In the genomic region with DNA sequence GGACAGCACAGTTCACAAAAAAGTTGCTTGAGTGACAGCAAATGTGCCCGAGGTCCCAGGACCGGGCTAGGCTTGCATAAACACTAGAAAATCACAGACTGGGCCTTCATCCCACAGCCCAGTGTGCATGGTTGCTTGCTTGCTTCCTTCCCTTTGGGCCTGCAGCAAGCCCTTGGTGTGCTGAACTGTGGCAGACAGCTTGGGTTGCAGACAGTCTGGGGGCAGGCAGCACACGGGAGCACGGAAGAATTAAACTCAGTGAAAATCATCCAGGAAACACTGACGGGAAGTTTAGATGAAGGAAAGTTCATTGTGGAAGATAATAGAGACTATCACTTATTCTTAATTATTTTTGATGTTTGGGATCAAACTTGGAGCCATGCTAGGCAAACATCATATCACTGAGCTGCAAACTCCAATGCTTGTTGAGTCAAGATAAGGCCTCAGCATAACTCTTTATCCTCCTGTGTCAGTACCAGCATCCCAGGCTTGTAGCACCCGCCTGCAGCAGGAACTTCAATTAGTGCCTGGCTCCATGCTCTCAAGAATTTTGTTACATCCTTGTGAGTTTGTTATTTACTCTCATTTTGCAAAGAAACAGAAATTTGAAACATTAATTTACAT, we compare ENCODE assay signal across 10 mouse cellular contexts. TPM values are rescaled to one million over a fixed set of nuclear protein-coding genes. Genes with fewer than 3 reads are reported as not detected.
DNase-seq lines count a peak whose midpoint lies in the region; ATAC-seq and TF ChIP-seq lines count a peak whose summit lies in the region.
"Had no signal": no experiment of that assay in that cellular context is flagged by ENCODE, and none has a peak within 500 bp of the region (broad histone marks: within the 10 kb centered on the region; RNA-seq: fewer than 3 reads in every experiment).

No protein-coding gene starts in this region.

- peaks cover 44% of the 10 kb centered on the region for H3K4me1 ChIP-seq in kidney, postnatal 0 days (replicated peaks; ENCODE audit: insufficient read depth, low read length)
- peaks cover 22% of the 10 kb centered on the region for H3K4me1 ChIP-seq in embryonic fibroblast, embryonic 13.5 days (ENCODE audit: control insufficient read depth, insufficient read depth, low read length)
- peaks cover 31% of the 10 kb centered on the region for H3K4me1 ChIP-seq in intestine, embryonic 16.5 days (ENCODE audit: control insufficient read depth, insufficient read depth, low read length)

- H3K27ac ChIP-seq in kidney, postnatal 0 days, result peak overlapping the region; percentile 94
- H3K27ac ChIP-seq in embryonic fibroblast, embryonic 13.5 days (ENCODE audit: insufficient read depth, low read length), result peak overlapping the region; percentile 91
- H3K27ac ChIP-seq in intestine, embryonic 16.5 days (ENCODE audit: low read length), result peak overlapping the region; percentile 66

- no peaks in the 10 kb centered on the region for H3K9me3 ChIP-seq in kidney, postnatal 0 days (replicated peaks; ENCODE audit: low read length)
- no peaks in the 10 kb centered on the region for H3K9me3 ChIP-seq in intestine, embryonic 16.5 days (ENCODE audit: control insufficient read depth, low read length)

- H3ac ChIP-seq in myocyte (ENCODE audit: control insufficient read depth, insufficient read length), result no peak overlapping the region

- H3K79me2 ChIP-seq in myocyte (ENCODE audit: control insufficient read depth, insufficient read depth), result no peaks in the 10 kb centered on the region

- peak overlapping the region; percentile 29; the same call in 1 of the 2 replicates for H3K9ac ChIP-seq in kidney, postnatal 0 days (ENCODE audit: low read depth, low read length)
- H3K9ac ChIP-seq in intestine, embryonic 16.5 days (ENCODE audit: low read depth, low read length), result 0 out of 2 replicates have a peak overlapping the region, but pooled peaks have one; percentile 33

- H3K4me3 ChIP-seq in kidney, postnatal 0 days (replicated peaks; ENCODE audit: low read depth, low read length), result no peak overlapping the region
- no peak overlapping the region for H3K4me3 ChIP-seq in embryonic fibroblast, embryonic 13.5 days (ENCODE audit: insufficient read depth, low read length)
- no peak overlapping the region for H3K4me3 ChIP-seq in intestine, embryonic 16.5 days (ENCODE audit: low read length)
- H3K4me3 ChIP-seq in myocyte, result no peak overlapping the region

- DNase-seq in kidney, postnatal 0 days (ENCODE audit: low spot score), result no peak
- no peak for DNase-seq in kidney, adult 18-20 months
- DNase-seq in spleen, postnatal 10 days (ENCODE audit: low spot score in 2 of 2), result no peak
- no peak for DNase-seq in spleen, postnatal 36 days (ENCODE audit: low spot score in 2 of 2)
- no peak for DNase-seq in adrenal gland, postnatal 14 days
- DNase-seq: cerebellum, postnatal 25 days had no signal

- no peak overlapping the region for H3K4me2 ChIP-seq in kidney, postnatal 0 days (ENCODE audit: low read length)
- no peak overlapping the region for H3K4me2 ChIP-seq in intestine, embryonic 16.5 days (ENCODE audit: low read depth, low read length)
- H3K4me2 ChIP-seq in myocyte (ENCODE audit: low read depth), result peak overlapping the region; percentile 28

- no peak for TF ChIP-seq POLR2A in embryonic fibroblast, embryonic 13.5 days (IDR thresholded peaks at IDR 0.05; ENCODE audit: low read depth, low read length)
- TF ChIP-seq POLR2A in myocyte (IDR thresholded peaks at IDR 0.05; ENCODE audit: insufficient read length, low read depth), result no peak

- ATAC-seq in kidney, postnatal 0 days (replicated peaks; ENCODE audit: low FRiP score, low read depth), result peak; percentile 14; the same call in 1 of the 2 replicates
- ATAC-seq in intestine, embryonic 16.5 days, result no peak; the same call in 1 of the 2 replicates

- H3K27me3 ChIP-seq in kidney, postnatal 0 days (ENCODE audit: insufficient read depth, low read length), result no peaks in the 10 kb centered on the region
- no peaks in the 10 kb centered on the region for H3K27me3 ChIP-seq in intestine, embryonic 16.5 days (replicated peaks; ENCODE audit: control insufficient read depth, insufficient read depth, low read length)
- no peaks in the 10 kb centered on the region for H3K27me3 ChIP-seq in myocyte (ENCODE audit: control insufficient read depth, insufficient read depth, insufficient read length)

- no peak for TF ChIP-seq CTCF in kidney, postnatal 0 days (IDR thresholded peaks at IDR 0.05; ENCODE audit: low read depth)
- TF ChIP-seq CTCF in embryonic fibroblast, embryonic 13.5 days (IDR thresholded peaks at IDR 0.05; ENCODE audit: borderline replicate concordance, insufficient read depth, low read length), result no peak

- WGBS in kidney, postnatal 0 days, result 19% methylated on average over 6 of the region's 6 CpGs
- WGBS in intestine, embryonic 16.5 days, result 31% methylated on average over 6 of the region's 6 CpGs

- peaks cover 8% of the 10 kb centered on the region; the same call in 1 of the 2 replicates for H3K36me3 ChIP-seq in kidney, postnatal 0 days (ENCODE audit: insufficient read depth, low read length)
- no peaks in the 10 kb centered on the region for H3K36me3 ChIP-seq in intestine, embryonic 16.5 days (ENCODE audit: control insufficient read depth, insufficient read depth, low read length)
- peaks cover 16% of the 10 kb centered on the region for H3K36me3 ChIP-seq in myocyte (ENCODE audit: control insufficient read depth, insufficient read depth)

TF ChIP-seq in myocyte, 11 proteins besides CTCF, POLR2A, EP300 and RAD21:
- TF ChIP-seq TCF12 (IDR thresholded peaks at IDR 0.05; ENCODE audit: insufficient read depth, poor library complexity, severe bottlenecking) (no peak), USF1 (IDR thresholded peaks at IDR 0.05; ENCODE audit: low read depth) (no peak), MAX (IDR thresholded peaks at IDR 0.05; ENCODE audit: low read depth) (no peak), E2F4 (IDR thresholded peaks at IDR 0.05; ENCODE audit: insufficient read depth) (no peak), TCF3 (IDR thresholded peaks at IDR 0.05; ENCODE audit: insufficient read length, low read depth) (no peak), REST (IDR thresholded peaks at IDR 0.05; ENCODE audit: insufficient read depth, insufficient read length) (no peak), MYOG (IDR thresholded peaks at IDR 0.05; ENCODE audit: control insufficient read depth in 1 of 3, insufficient read depth in 1 of 3, insufficient read length in 2 of 3, low read depth in 2 of 3) (no peak), POLR2AphosphoS2 (IDR thresholded peaks at IDR 0.05; ENCODE audit: insufficient read length, low read depth) (no peak), MYOD1 (IDR thresholded peaks at IDR 0.05; ENCODE audit: control insufficient read depth in 1 of 3, insufficient read length in 2 of 3, low read depth in 2 of 3) (no peak), CEBPB (IDR thresholded peaks at IDR 0.05; ENCODE audit: insufficient read depth, poor library complexity, severe bottlenecking) (no peak), SRF (IDR thresholded peaks at IDR 0.05; ENCODE audit: control insufficient read depth, insufficient read length, low read depth) (no peak)
TF ChIP-seq in myocyte: peak in this region for 0.

RNA-seq across cellular contexts. Expression of a gene that starts 18.4 kb away (rescaled TPM):
- 8.7 and 9.6 TPM in 2 replicates for polyA plus RNA-seq in kidney, postnatal 0 days (2015; fragmentation: Nextera tagmentation; extraction: Ambion mirVana)
- 9.2 and 14.2 TPM in 2 replicates for polyA plus RNA-seq in embryonic fibroblast, embryonic 13.5 days (2011; ENCODE audit: insufficient read length, low read depth, missing spikeins)
- polyA plus RNA-seq in intestine, embryonic 16.5 days (2015; fragmentation: Nextera tagmentation; extraction: Ambion mirVana), result 4.6 and 5.6 TPM in 2 replicates
- 6.0 TPM for polyA plus RNA-seq in myocyte (2012; fragmentation: generic; extraction: Trizol)
- 3.7 and 5.6 TPM in 2 replicates for total RNA-seq in adrenal gland, postnatal 14 days (2021)

RNA-seq across cellular contexts. Expression of a gene that starts 35.9 kb away (rescaled TPM):
- polyA plus RNA-seq in kidney, postnatal 0 days (2015; fragmentation: Nextera tagmentation; extraction: Ambion mirVana), result 4.1 and 5.0 TPM in 2 replicates
- 10.5 and 16.1 TPM in 2 replicates for polyA plus RNA-seq in embryonic fibroblast, embryonic 13.5 days (2011; ENCODE audit: insufficient read length, low read depth, missing spikeins)
- polyA plus RNA-seq in intestine, embryonic 16.5 days (2015; fragmentation: Nextera tagmentation; extraction: Ambion mirVana), result 0.09 and 0.33 TPM in 2 replicates
- 12.4 TPM for polyA plus RNA-seq in myocyte (2012; fragmentation: generic; extraction: Trizol)
- 64.1 and 71.4 TPM in 2 replicates for total RNA-seq in adrenal gland, postnatal 14 days (2021)
- total RNA-seq: neutrophil, adult 5-6 weeks had no signal

RNA-seq across cellular contexts. Expression of a gene that starts 56.8 kb away (rescaled TPM):
- 4.3 and 4.5 TPM in 2 replicates for polyA plus RNA-seq in kidney, postnatal 0 days (2015; fragmentation: Nextera tagmentation; extraction: Ambion mirVana)
- polyA plus RNA-seq in embryonic fibroblast, embryonic 13.5 days (2011; ENCODE audit: insufficient read length, low read depth, missing spikeins), result 11.6 and 12.6 TPM in 2 replicates
- polyA plus RNA-seq in intestine, embryonic 16.5 days (2015; fragmentation: Nextera tagmentation; extraction: Ambion mirVana), result 9.4 and 12.2 TPM in 2 replicates
- polyA plus RNA-seq in myocyte (2012; fragmentation: generic; extraction: Trizol), result 35.2 TPM
- total RNA-seq in adrenal gland, postnatal 14 days (2021), result 12.1 and 26.9 TPM in 2 replicates
